Mouse (Mus musculus): ENCODE data around the gene Rhobtb3.

Gene Rhobtb3

DNA sequence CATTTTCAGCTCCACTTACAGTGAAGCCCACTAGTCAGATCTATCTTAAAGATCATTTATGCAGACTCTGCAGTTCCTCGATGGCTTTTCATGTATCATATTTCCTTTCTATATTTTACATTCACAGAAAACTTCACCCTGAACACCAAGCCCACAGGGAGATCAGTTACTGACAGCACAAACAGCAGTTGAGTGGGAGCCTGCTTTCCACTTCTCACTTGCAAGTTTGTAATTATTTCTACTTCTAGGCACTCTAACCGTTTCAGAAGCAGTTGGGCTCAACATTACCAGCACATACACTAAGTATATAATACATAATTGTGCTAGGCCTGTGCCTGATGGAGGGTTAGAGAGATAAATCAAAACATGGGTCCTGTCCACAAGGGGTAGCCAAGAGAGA is 75.8 kb downstream of the Rhobtb3 start:
- in situ Hi-C loops (cut with MboI; ENCODE audit: low pct_unique_long_range_greater_than_20kb in 1 of 2, low sequenced_read_pairs in 2 of 2, unreplicated experiment in 1 of 2): no loop called here

DNA sequence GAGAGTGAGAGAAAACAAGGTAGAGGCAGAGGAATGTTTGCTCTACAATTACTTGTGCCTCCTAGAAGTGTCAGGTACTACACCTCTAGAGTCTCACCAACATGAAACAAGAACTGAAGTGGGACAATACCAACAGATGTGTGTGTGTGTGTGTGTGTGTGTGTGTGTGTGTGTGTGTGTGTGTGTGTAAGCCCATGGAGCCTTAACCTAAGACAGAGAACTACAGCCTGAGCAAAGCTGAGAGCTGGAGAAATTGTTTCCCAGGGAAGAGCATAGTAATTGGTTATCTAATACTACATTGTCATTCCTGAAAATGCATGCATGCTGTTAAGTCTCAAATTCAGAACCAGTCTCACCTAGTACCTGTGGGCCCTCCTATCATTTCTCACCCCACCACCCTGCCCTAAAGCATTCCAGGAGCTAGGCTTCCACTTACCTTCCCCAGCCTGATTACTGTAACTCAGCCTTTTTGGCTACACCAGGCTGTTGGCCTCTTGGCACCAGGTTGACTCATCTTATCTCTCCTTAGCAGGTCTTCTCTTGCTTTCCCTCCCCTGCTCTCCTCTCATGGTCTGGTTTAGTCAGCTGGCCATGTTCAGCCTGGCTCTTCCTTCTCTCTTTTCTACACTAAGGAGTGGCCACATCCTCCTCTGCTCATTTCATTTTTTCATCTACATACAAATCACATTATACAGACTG is 78.1 kb downstream of the Rhobtb3 start:
- in situ Hi-C loops (cut with MboI; ENCODE audit: low pct_unique_long_range_greater_than_20kb in 1 of 2, low sequenced_read_pairs in 2 of 2, unreplicated experiment in 1 of 2): no loop called here

DNA sequence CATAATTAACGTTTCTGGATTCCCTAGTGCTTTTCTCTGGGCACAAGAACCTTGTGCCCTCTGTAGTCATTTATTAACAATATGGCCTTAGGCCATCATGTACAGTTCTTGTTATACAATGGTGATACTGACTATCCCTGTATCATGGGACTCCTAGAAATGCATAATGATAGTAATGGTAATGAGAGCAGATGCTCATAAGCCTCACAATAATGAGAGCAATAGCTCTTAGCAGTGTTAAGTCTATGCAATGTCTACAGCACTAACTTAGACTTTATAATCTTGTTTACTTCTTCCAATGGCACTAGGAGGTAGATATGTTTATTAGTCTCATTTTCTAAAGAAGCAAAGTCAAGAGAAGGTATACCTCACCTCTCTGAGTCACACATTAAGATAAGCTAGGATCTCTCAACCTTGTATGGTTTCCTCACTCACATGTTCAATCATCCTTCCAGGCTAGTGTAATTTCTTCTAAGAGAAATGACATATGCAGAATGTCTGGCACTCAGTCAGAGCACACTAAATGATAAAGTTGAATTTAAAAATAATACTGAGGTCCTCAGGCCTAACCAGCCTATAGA is 84.4 kb downstream of the Rhobtb3 start:
- in situ Hi-C loops (cut with MboI; ENCODE audit: low pct_unique_long_range_greater_than_20kb in 1 of 2, low sequenced_read_pairs in 2 of 2, unreplicated experiment in 1 of 2): no loop called here

DNA sequence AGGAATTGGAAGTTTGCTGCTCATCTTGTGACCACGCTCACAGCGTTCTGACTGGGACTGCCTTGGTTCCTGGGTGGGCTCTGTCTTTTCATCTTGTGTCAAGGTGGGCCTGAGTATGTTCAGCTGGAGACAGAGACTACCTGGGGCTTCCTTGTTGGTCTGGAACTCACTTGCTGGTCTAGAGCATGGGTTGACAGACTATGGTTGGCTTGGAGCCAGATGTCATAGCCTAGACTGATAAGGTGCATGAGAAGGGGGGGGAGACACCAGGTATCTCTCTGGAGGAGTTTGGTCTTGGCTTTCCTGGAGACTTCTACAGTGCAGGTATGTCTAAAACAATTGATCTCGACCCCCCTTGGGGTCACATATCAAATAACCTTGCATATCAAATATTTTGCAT is 90.6 kb downstream of the Rhobtb3 start:
- in situ Hi-C loops (cut with MboI; ENCODE audit: low pct_unique_long_range_greater_than_20kb in 1 of 2, low sequenced_read_pairs in 2 of 2, unreplicated experiment in 1 of 2): no loop called here

DNA sequence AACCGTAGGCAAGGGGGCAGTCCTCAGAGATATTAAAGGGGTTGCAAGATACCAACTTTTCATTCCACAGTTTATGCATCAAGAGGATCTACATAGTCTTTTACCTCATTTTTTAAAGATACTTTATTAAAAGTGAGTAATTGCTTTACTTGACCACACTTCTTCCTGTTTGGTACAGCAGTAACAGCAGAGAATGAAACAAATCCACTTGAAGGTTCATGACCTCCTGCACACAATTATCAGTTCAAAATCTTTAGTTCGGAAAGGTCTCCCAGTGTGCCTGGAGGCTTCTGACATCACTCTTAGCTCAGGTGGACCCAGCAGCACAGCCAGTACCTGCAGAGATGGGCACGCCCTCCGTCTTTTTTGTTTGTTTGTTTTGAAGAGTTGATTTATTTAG is 91.7 kb downstream of the Rhobtb3 start:
- in situ Hi-C loops (cut with MboI; ENCODE audit: low pct_unique_long_range_greater_than_20kb in 1 of 2, low sequenced_read_pairs in 2 of 2, unreplicated experiment in 1 of 2): no loop called here

DNA sequence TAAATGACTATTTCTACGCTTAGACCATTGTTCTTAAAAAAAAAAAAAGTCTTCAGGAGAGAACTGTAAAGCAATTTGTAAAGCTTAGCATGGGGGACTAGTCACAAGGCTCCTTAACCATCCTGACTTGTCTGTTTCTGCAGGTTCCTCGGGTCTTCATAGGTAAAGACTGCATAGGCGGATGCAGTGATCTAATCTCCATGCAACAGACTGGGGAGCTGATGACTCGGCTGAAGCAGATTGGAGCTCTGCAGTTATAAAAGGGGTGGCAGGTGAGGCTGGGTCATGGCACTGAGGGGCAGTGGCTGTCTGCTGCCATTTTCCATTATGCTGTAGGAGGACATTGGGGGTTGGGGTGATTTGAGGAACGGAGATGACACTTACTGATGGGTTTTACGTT is 96.7 kb downstream of the Rhobtb3 start:
- in situ Hi-C loops (cut with MboI; ENCODE audit: low pct_unique_long_range_greater_than_20kb in 1 of 2, low sequenced_read_pairs in 2 of 2, unreplicated experiment in 1 of 2): no loop called here

DNA sequence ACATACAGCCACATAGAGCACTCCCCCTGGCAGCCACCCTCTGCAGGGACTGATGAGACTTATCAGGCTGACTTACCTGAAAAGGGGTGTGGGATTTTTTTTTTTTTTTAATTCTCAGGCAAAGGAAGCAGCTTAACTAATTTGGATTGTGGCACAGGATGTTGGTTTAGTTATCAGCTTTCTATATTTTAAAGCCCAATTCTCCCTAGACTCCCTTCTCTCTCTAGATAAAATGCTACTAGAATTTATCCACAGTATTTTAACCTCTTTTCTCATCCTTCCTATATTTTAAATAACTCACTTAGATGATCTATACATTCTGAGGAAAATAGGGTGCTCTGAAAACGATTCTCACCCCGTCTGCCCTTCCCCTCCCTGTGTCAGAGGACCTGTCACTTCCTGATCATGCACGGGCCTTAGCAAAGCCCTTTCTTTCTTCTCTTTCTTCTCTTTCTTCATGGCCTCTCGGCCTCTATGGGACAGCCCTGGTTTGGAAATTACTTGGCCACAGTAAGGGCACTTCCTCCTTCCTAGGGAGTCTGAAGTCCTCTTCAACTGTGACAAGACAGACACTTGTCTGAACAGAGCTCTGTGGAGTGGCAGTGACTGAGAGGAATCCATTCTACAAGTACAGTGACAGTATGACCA is 98.1 kb downstream of the Rhobtb3 start:
- in situ Hi-C loops (cut with MboI; ENCODE audit: low pct_unique_long_range_greater_than_20kb in 1 of 2, low sequenced_read_pairs in 2 of 2, unreplicated experiment in 1 of 2): no loop called here

DNA sequence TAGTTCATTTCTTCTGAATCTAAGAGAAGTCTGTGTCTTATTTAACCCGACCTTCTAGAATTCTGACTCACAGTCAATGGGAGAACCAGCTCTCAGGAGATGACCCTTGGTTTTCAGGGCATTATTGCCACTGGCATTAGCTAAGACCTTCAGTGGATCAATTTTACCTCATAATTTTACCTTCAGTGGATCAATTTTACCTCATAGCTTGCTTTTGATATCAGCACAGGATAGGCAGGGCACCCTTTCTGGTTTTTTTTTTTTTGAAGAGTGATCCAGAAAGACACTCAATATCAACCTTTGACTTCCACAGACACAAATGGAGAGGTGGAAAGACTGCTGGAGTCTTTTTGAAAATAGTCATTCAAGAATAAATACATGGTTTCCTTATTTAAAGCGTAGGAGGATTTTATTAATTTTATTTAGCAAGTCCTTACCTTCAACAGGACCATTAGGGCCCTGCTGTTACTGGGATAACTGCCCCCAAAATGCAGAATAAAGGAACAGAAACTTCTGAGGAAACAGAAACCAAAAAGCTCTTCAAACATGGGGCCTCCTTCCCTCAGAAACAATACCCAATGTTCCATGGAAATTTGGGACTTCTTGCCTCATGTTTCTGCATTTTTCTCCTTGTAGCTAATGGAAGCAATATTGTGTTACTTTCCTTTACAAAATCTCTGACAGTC is 98.7 kb downstream of the Rhobtb3 start:
- in situ Hi-C loops (cut with MboI; ENCODE audit: low pct_unique_long_range_greater_than_20kb in 1 of 2, low sequenced_read_pairs in 2 of 2, unreplicated experiment in 1 of 2): no loop called here

DNA sequence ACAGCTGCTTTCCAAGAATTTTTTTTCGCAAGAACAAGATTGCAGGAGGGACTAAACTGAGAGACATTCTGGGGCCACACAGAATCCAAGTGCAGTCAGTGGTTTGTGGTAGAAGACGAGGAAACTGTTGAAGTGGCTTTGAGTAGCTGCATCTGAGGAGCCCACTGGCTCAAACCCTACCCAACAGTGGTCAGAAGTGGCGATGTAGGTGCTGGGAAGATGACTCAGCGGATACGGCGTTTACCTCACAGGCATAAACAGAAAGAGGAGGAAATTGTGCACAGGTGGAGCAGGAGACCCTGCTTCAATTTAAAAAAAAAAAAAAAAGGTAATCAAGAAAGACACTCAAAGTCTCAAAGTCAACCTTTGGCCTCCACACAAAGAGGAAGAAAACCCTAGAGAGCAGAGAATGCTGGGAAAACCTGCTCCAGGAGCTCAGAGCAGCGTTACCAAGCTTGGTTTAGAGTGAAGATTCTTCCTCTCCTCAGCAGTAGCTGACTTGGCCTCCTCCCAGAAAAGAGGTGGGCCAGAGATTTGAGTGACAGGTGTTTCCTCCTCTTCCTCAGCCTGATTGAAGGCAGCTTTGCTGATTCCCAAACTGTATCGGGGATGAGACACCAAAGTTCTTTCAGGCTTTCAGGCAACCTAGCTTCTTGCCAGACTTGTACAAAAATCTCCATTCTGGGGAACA is 99.6 kb downstream of the Rhobtb3 start:
- in situ Hi-C loops (cut with MboI; ENCODE audit: low pct_unique_long_range_greater_than_20kb in 1 of 2, low sequenced_read_pairs in 2 of 2, unreplicated experiment in 1 of 2): no loop called here

DNA sequence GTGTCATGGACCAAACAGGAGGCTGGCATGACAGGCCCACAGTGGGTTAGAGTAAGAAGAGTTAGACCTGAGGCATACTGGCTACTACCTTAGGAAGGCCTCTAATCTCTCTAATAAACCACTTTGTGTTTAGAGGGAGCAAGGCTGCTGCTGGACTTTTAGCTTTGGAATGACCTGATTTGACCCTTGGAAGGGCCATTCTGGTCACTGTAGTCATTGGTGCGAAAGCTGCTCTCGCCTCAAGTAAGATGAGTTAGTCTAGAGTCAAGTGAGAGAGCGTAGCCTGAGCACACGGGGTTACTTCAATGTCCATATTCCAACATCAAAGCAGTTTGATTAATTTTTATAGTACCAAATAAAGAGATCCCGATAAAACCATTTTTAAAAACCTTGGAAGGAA is 100.4 kb downstream of the Rhobtb3 start:
- in situ Hi-C loops (cut with MboI; ENCODE audit: low pct_unique_long_range_greater_than_20kb in 1 of 2, low sequenced_read_pairs in 2 of 2, unreplicated experiment in 1 of 2): no loop called here

DNA sequence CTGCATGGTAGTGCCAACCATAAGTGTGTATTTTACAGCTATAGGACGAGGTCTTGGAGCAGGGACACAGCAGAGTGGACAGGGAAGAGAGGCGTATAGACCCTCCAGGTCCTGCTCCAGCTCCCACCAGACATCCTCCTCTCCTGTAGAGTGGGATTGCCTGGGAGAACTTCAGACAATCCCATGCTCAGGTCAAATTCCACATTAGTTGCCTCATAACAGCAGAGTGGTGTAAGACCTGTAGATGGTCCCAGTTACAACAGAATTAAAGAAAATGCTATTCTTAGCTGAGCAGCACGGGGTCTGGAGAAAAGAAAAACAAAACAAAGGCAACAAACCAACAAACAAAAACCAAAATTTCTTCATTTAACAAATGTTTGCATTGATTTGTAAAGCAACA is 101.8 kb downstream of the Rhobtb3 start:
- in situ Hi-C loops (cut with MboI; ENCODE audit: low pct_unique_long_range_greater_than_20kb in 1 of 2, low sequenced_read_pairs in 2 of 2, unreplicated experiment in 1 of 2): no loop called here

DNA sequence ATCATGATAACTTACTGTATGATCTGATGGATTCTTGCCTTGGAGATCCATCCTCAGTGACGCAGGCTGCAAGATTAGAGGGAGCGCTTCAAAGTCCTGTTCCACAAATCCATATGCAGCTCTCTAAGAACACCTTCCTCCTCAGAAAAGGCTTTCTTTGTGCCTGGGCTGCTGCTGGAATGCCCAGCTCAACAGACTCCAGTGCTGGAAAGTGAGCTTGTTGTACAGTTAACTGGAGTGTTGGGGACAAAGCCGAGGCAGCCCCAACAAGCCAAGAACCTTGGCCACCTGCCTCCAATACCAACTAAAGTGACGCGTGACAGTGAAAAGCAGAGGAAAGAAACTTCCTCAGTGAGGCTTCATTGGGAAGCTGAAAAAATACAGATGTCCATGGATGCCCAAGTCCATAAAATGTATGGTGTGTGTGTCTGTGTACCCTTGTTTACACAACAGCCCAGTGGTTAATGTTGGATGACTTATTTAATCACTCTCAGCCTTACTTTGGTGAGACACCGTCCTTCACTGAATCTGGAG is 102.9 kb downstream of the Rhobtb3 start:
- in situ Hi-C loops (cut with MboI; ENCODE audit: low pct_unique_long_range_greater_than_20kb in 1 of 2, low sequenced_read_pairs in 2 of 2, unreplicated experiment in 1 of 2): no loop called here

DNA sequence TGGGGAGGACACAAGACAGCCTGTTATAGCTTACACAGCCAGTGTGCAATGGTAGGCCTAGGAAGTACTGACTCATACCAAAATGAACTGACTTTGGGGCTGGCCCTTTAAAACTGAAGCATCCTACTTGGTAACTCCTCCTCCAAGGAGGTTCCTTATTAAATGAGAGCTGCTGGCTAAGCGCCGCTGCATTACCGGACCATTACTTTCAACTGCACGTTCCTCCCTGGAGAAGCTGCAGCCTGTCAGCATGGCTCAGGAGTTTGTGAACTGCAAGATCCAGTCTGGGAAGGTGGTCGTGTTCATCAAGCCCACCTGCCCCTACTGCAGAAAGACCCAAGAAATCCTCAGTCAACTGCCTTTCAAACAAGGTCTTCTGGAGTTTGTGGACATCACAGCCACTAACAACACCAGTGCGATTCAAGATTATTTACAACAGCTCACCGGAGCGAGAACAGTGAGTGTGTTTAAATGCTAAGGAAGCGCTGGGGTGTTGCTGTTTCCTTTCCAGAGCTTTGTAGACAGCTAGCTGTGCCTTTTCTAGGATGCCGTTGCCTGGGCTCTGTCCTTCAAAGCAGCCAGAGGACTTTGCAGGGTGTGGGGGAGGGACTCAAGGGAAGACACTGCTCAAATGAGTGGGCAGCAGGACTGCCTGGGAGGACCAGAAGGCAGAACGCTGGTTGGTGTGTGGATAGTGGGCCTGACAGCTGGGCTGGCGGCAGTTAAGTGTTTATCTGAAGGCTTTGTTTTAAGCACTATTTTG is 103.8 kb downstream of the Rhobtb3 start, which contains the start of gene Glrx:
Gene Glrx, plus strand, starts transcription at position 150 of the 763 bp plus-strand sequence.
- in situ Hi-C loops (cut with MboI; ENCODE audit: low pct_unique_long_range_greater_than_20kb in 1 of 2, low sequenced_read_pairs in 2 of 2, unreplicated experiment in 1 of 2): no loop called here

DNA sequence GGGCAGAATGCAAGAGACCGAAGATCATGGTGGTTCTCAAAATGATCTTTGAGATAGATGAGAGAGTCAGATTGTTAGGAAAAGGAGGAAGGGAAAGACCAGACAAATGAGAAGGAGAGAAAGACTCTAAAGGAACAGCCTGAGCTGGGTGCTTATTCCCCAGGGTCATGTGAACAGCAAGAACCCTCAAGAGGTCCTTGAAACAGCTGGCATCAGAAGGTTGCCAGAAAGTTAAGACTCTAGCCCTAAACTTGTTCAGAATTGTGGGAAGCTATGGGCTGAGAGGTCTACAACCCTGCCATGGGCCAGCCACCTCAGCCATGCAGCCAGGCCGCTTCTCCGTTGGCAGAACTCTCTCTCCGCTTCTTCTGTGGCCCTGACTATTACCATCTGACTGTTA is 105.2 kb downstream of the Rhobtb3 start:
- in situ Hi-C loops (cut with MboI; ENCODE audit: low pct_unique_long_range_greater_than_20kb in 1 of 2, low sequenced_read_pairs in 2 of 2, unreplicated experiment in 1 of 2): no loop called here

DNA sequence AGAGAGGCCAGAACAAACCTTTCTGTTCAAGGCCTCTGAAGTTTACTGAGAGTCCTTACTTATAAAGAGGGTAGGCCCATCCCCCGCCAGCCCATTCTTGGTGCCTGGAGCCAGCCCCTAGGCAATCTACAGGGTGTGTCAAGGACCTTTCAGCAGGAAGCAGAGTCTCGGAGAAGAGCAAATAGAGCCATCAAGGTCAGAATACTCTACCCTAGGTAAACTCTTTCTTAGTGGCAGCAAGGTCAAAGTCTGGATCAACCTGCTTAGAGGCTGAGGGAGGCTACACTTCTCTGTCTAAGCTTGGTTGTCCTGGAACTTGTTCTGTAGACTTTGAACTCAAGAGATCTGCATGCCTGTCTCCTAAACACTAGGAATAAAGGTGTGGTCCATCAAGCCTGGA is 108.3 kb downstream of the Rhobtb3 start:
- in situ Hi-C loops (cut with MboI; ENCODE audit: low pct_unique_long_range_greater_than_20kb in 1 of 2, low sequenced_read_pairs in 2 of 2, unreplicated experiment in 1 of 2): no loop called here

DNA sequence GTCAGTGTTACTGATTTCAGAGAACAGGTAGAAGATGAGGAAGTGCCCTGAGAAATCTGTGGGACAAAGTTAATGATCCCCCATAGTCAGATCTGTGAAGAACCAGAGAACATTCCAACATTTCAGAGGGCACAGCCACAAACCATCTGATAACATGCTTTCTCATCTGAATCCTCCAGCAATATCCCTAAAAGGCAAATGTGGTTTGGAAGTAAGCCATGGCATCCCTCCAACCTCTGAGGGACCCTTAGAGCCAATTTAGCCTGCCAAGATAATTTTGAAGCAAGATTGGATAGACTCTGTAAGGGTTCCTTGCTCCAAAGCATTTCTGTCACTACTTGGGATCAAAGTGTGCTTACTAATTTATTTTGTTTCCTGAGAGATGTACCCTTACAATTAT is 110.2 kb downstream of the Rhobtb3 start:
- in situ Hi-C loops (cut with MboI; ENCODE audit: low pct_unique_long_range_greater_than_20kb in 1 of 2, low sequenced_read_pairs in 2 of 2, unreplicated experiment in 1 of 2): no loop called here

DNA sequence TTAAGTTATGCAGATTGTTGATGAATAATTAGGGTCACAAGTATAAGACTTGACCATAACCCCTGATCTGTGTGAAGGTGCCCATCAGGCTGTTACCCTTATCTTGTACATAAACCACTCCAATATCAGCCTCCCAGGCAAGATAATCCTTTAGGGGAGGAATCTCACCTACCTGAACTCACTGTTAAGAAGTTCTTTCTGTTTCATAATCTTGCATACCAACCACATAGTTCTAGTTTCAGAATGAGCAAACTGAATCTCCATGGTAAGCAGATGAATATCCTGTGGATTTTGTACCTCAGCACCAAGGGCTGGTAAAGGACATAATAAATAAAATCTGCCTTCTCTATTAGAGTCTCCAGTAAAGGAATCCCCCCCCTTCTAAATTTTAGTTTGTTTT is 111.0 kb downstream of the Rhobtb3 start:
- in situ Hi-C loops (cut with MboI; ENCODE audit: low pct_unique_long_range_greater_than_20kb in 1 of 2, low sequenced_read_pairs in 2 of 2, unreplicated experiment in 1 of 2): no loop called here

DNA sequence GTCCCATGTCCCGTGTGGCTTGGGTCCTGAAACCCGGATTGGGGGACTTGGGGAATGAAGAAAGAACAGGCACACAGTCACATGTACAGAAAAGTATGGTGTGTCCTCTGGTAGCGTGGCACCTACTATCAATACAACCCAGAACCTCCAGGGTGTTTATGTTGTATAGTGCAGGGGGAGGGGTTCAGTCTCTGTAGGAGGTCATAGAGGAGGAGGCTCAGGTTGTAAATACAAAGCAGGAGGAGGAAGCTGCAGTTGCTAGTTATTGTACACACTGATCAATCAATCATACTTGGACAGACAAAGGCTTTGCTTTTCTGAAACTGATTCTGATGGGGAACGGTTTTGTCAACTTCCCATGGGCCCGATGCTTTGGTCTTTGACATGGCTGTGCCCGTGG is 112.0 kb downstream of the Rhobtb3 start:
- in situ Hi-C loops (cut with MboI; ENCODE audit: low pct_unique_long_range_greater_than_20kb in 1 of 2, low sequenced_read_pairs in 2 of 2, unreplicated experiment in 1 of 2): no loop called here
